Mouse (Mus musculus) forebrain, postnatal 0 days (tissue): Measurements from ENCODE around the gene Ly6g. TPM values are rescaled to one million over a fixed set of nuclear protein-coding genes. Genes with fewer than 3 reads are reported as not detected.
A peak's percentile ranks its signal among the peaks of the same experiment; 100 is the strongest.
"Not testable (repeated sequence)": the region's sequence is repeated elsewhere in the genome, so short reads cannot be mapped to it uniquely, and the experiment has no call there.

ENCODE experiments used
- ATAC-seq: fragments of 200-750 bp; cut with Nextera tagmentation; 2 replicates; pipeline ENCODE4 v1.8.0; 2017; ENCODE audit warnings: mild to moderate bottlenecking, moderate library complexity
- DNase-seq: peaks from one replicate; pipeline ENCODE4 v3.0.0-alpha.2; 2015
- H3K27ac ChIP-seq: fragments of 300-500 bp; sonication (generic); 2 replicates; pipeline ENCODE4 v1.5.1; 2014; ENCODE audit warnings: low read depth, mild to moderate bottlenecking, antibody characterized with exemption, low read length, moderate library complexity, mixed read lengths
- H3K27me3 ChIP-seq: fragments of 300-500 bp; sonication (generic); 2 replicates; pipeline ENCODE4 v1.6.1; 2014; ENCODE audit warnings: mild to moderate bottlenecking, low read length, mixed read lengths; ENCODE audit not compliant: insufficient read depth
- H3K36me3 ChIP-seq: fragments of 300-500 bp; sonication (generic); 2 replicates; pipeline ENCODE4 v1.6.1; 2014; ENCODE audit warnings: mild to moderate bottlenecking, moderate library complexity; ENCODE audit not compliant: insufficient read depth
- H3K4me1 ChIP-seq: fragments of 300-500 bp; sonication (generic); 2 replicates; pipeline ENCODE4 v1.6.1; 2014; ENCODE audit warnings: antibody characterized with exemption; ENCODE audit not compliant: insufficient read depth
- H3K4me2 ChIP-seq: fragments of 300-500 bp; sonication (generic); 2 replicates; pipeline ENCODE4 v1.6.1; 2014; ENCODE audit warnings: low read depth, mild to moderate bottlenecking, moderate library complexity
- H3K4me3 ChIP-seq: fragments of 300-500 bp; sonication (generic); 2 replicates; pipeline ENCODE4 v1.5.1; 2014; ENCODE audit warnings: low read depth, low read length, mixed read lengths
- H3K9ac ChIP-seq: fragments of 300-500 bp; sonication (generic); 2 replicates; pipeline ENCODE4 v1.6.1; 2014; ENCODE audit warnings: mild to moderate bottlenecking
- H3K9me3 ChIP-seq: fragments of 300-500 bp; sonication (generic); 2 replicates; pipeline ENCODE4 v1.6.1; 2016; ENCODE audit warnings: low read length
- CTCF ChIP-seq: sonication (generic); IDR thresholded peaks from 2 replicates; pipeline ENCODE4 v1.5.1; 2016; ENCODE audit warnings: antibody characterized with exemption, control low read depth, low read depth
- WGBS: fragments of 180-500 bp; shearing (Covaris S2); extraction: QIAGEN DNeasy Blood & Tissue Kit; methylation state at CpG from one replicate; pipeline ENCODE4 v1.1.7; 2014; 5-methylcytosine and 5-hydroxymethylcytosine counted together
- polyA plus RNA-seq: library from polyadenylated mRNA; unstranded; fragments of >200 nt; fragmentation: Nextera tagmentation; extraction: Ambion mirVana; gene quantifications from 2 replicates; pipeline ENCODE4 v1.2.1, GENCODE M21; 2015
- total RNA-seq: library from RNA; depleted of rRNA; stranded (reverse); fragments of >200 nt; gene quantifications from 2 replicates; pipeline ENCODE4 v1.2.3, GENCODE M21; 2014

The Ly6g gene
- total and polyA plus RNA-seq, 2 experiments from 2014 or later: not detected

DNA sequence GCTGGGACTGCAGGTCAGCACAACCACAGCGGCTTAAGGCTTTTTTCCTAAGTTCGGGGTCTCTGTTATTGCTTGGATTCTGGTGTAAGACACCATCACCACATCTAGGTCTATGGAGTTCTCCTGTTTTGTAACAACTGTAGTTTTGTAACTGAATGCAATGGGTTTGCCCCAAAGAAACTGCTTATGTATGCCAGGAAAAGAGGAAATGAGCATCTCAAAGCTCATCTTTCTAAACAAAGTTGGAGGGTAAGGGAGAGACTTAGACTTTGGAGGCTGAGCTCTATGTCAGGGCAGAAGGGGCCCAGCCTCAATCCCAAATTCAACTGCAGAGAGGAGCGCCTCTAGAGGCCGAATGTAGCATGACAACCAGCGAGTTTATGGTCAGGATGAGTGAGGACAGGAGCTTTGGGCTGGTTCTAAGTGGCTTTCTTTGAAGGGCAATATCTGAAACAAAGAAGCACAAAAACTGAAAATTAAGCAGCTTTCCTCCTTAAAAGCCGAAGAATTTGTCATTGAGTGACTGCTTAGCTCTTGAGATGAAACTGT, 13.2 kb upstream of the Ly6g start:
- peak; percentile 49 for TF ChIP-seq CTCF
- H3K27me3 ChIP-seq, H3K9me3 ChIP-seq, H3K4me1 ChIP-seq, H3K4me3 ChIP-seq, DNase-seq, H3K27ac ChIP-seq, H3K9ac ChIP-seq, ATAC-seq, H3K4me2 ChIP-seq, H3K36me3 ChIP-seq: not testable (repeated sequence)
- WGBS: 42% methylated on average over 6 of the region's 6 CpGs

DNA sequence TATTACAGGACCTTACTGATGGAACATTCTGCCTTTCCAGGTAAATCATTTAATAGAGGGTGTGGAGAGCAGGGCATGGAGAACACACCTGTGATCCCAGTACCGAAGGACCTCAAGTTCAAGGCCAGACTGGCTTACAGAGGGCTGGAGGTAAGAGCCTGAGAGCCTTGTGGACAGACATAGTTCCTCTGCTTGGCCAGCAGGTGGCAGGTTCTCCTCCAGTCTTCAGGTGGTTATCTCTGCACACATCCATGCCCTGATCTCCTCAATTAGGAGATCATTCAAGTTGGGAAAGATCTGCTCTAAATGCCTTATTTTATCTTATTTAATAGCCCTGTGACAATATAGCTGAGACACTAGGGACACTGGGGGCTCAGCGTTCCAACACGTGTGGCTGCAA, 11.3 kb upstream of the Ly6g start:
- 66% methylated on average over 3 of the region's 3 CpGs for WGBS
- ATAC-seq (no peak), DNase-seq (no peak)
- H3K36me3 ChIP-seq: no peaks in the 10 kb centered on the region
- H3K4me1 ChIP-seq: no peaks in the 10 kb centered on the region
- H3K4me3 ChIP-seq: no peak overlapping the region
- H3K9ac ChIP-seq: no peak overlapping the region
- H3K9me3 ChIP-seq: no peaks in the 10 kb centered on the region
- no peak overlapping the region for H3K27ac ChIP-seq
- peak; percentile 49 for TF ChIP-seq CTCF
- H3K4me2 ChIP-seq: no peak overlapping the region
- H3K27me3 ChIP-seq: no peaks in the 10 kb centered on the region

DNA sequence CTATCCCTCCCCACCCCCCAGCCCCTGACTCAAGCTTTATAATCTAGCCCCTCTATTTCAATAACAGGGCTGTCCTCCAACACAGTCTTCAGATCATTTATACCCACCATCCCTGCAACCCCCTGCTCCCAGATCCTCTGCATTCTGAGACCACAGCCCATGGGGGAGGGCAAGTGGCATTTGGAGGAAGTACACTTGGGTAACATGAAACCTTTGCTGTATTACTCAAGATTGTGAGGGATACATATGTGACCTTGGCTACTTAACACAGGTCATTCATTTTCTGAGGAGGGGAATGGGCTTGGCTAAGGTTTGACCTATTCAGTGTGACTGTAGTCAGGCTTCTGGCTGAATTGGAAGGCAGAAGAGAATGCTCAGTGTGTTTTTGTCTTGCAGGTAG, 2.0 kb upstream of the Ly6g start:
- Histone ChIP-seq H3K4me1 (no peaks in the 10 kb centered on the region), H3K4me2 (no peak overlapping the region), H3K27ac (no peak overlapping the region), H3K27me3 (no peaks in the 10 kb centered on the region), H3K9me3 (no peaks in the 10 kb centered on the region), H3K36me3 (no peaks in the 10 kb centered on the region), H3K4me3 (no peak overlapping the region), H3K9ac (no peak overlapping the region)
- no peak for DNase-seq
- TF ChIP-seq CTCF: no peak
- ATAC-seq: no peak

DNA sequence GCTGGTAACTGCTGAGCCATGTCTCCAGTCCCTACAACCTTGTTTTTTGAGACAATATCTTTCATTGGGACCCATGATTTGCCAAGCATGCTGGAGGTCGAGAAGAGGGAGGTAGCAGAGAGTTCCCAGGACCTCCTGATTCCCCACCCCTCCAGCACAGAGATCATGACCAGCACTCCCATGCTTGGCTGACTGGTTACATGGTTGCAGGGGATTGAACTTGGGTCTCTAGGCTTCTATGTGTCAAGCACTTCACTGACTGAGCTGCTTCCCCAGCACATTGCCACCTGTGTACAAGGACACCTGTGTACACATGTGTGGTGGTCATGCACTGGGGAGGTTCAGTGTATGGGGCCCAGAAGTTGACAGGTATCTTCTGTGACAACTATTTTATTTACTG, 2.6 kb downstream of the Ly6g start:
- 41% methylated on average over 1 of the region's 1 CpGs for WGBS
- no peak overlapping the region for H3K4me3 ChIP-seq
- H3K36me3 ChIP-seq: no peaks in the 10 kb centered on the region
- H3K4me1 ChIP-seq: no peaks in the 10 kb centered on the region
- no peaks in the 10 kb centered on the region for H3K27me3 ChIP-seq
- DNase-seq (no peak), ATAC-seq (no peak)
- H3K4me2 ChIP-seq: no peak overlapping the region
- H3K9me3 ChIP-seq: no peaks in the 10 kb centered on the region
- H3K27ac ChIP-seq: no peak overlapping the region
- no peak overlapping the region for H3K9ac ChIP-seq
- no peak for TF ChIP-seq CTCF

DNA sequence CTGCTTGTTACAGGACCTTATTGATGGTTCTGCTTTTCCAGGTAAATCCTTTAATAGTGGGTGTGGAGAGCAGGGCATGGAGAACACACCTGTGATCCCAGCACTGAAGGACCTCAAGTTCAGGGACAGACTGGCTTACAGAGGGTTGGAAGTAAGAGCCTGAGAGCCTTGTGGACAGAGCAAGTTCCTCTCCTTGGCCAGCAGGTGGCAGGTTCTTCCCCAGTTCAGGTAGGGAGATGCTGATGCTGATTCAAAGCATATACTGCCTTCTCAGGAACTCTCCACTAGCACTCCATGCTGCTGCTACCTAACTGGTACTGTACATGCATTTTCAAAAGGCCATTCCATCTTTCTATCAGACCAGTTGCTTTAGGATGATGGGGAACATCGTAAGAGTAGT, 20.5 kb downstream of the Ly6g start:
- Histone ChIP-seq H3K9me3 (no peaks in the 10 kb centered on the region), H3K4me3 (no peak overlapping the region), H3K36me3 (no peaks in the 10 kb centered on the region), H3K4me1 (no peaks in the 10 kb centered on the region), H3K4me2 (no peak overlapping the region), H3K27ac (no peak overlapping the region), H3K27me3 (no peaks in the 10 kb centered on the region), H3K9ac (no peak overlapping the region)
- ATAC-seq (no peak), DNase-seq (peak; percentile 37)
- WGBS: 72% methylated on average over 1 of the region's 1 CpGs
- TF ChIP-seq CTCF: peak; percentile 68

DNA sequence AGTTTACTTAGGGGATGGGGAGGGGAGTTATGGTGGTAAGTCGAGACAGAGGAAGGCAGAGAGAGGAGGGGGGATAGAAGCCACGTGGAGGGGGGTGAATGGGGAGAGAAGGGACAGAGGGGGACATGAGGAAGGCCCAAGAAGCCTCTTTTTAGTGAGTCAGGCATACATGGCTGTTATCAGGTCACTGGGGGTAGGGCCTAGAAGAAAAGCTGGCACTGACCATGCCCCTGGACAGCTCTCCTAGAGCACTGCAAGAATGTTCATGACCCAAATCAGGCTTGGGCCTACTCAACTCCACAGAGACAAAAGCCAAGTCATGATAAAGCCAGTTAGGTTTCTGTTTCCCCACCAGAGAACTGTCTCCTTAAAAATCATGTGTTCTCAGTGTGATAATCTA, 31.3 kb downstream of the Ly6g start:
- ATAC-seq (no peak), DNase-seq (no peak)
- Histone ChIP-seq H3K9me3 (no peaks in the 10 kb centered on the region), H3K27ac (no peak overlapping the region), H3K27me3 (no peaks in the 10 kb centered on the region), H3K9ac (no peak overlapping the region), H3K4me3 (no peak overlapping the region), H3K36me3 (no peaks in the 10 kb centered on the region), H3K4me2 (no peak overlapping the region), H3K4me1 (no peaks in the 10 kb centered on the region)
- 20% methylated on average over 2 of the region's 2 CpGs for WGBS
- no peak for TF ChIP-seq CTCF

DNA sequence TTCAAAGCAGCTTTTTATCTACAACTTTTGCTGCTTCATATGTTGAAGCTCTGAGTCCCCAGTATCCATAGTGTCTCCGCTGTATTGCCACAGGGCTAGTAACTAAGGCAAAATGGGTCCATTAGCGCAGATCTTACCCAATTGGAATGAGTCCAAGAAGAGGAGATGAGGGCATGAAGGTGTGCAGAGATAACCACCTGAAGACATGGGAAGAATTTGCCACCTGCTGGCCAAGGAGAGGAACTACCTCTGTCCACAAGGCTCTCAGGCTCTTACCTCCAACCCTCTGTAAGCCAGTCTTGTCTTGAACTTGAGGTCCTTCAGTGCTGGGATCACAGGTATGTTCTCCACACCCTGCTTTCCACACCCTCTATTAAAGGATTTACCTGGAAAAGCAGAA, 34.1 kb downstream of the Ly6g start:
- peak; percentile 19 for DNase-seq

More for the DNA sequence above, 34.1 kb downstream of the Ly6g start:
- H3K36me3 ChIP-seq: no peaks in the 10 kb centered on the region
- H3K4me2 ChIP-seq: no peak overlapping the region
- TF ChIP-seq CTCF: peak; percentile 62
- H3K9me3 ChIP-seq: no peaks in the 10 kb centered on the region
- H3K4me3 ChIP-seq: no peak overlapping the region
- H3K4me1 ChIP-seq: no peaks in the 10 kb centered on the region
- no peak overlapping the region for H3K27ac ChIP-seq
- WGBS: 64% methylated on average over 2 of the region's 2 CpGs
- no peak for ATAC-seq
- H3K9ac ChIP-seq: no peak overlapping the region
- no peaks in the 10 kb centered on the region for H3K27me3 ChIP-seq
